Mouse (Mus musculus) heart, embryonic 13.5 days (tissue): ENCODE data around the gene Fmo2. TPM values are rescaled to one million over a fixed set of nuclear protein-coding genes. Genes with fewer than 3 reads are reported as not detected.

Source experiments
- ATAC-seq: fragments of 200-750 bp; cut with Nextera tagmentation; 2 replicates; pipeline ENCODE4 v1.8.0; 2017; ENCODE audit warnings: moderate TSS enrichment; ENCODE audit not compliant: insufficient number of reproducible peaks, low FRiP score, low TSS enrichment; ENCODE audit errors: extremely low read depth
- H3K27ac ChIP-seq: fragments of 300-500 bp; sonication (generic); replicated peaks from 2 replicates; pipeline ENCODE4 v1.5.1; 2015; ENCODE audit warnings: moderate library complexity, mild to moderate bottlenecking, inconsistent platforms
- H3K27me3 ChIP-seq: fragments of 300-500 bp; sonication (generic); replicated peaks from 2 replicates; pipeline ENCODE4 v1.6.1; 2015; ENCODE audit warnings: mild to moderate bottlenecking, inconsistent platforms
- H3K36me3 ChIP-seq: fragments of 300-500 bp; sonication (generic); 2 replicates; pipeline ENCODE4 v1.6.1; 2015; ENCODE audit warnings: mild to moderate bottlenecking, inconsistent platforms
- H3K4me1 ChIP-seq: fragments of 300-500 bp; sonication (generic); 2 replicates; pipeline ENCODE4 v1.6.1; 2015; ENCODE audit warnings: inconsistent platforms
- H3K4me2 ChIP-seq: fragments of 300-500 bp; sonication (generic); 2 replicates; pipeline ENCODE4 v1.6.1; 2015; ENCODE audit warnings: inconsistent platforms, mild to moderate bottlenecking, moderate library complexity
- H3K4me3 ChIP-seq: fragments of 300-500 bp; sonication (generic); 2 replicates; pipeline ENCODE4 v1.5.1; 2015; ENCODE audit warnings: moderate library complexity, mild to moderate bottlenecking, inconsistent platforms
- H3K9ac ChIP-seq: fragments of 300-500 bp; sonication (generic); 2 replicates; pipeline ENCODE4 v1.6.1; 2015; ENCODE audit warnings: inconsistent platforms, mild to moderate bottlenecking, moderate library complexity
- H3K9me3 ChIP-seq: fragments of 300-500 bp; sonication (generic); 2 replicates; pipeline ENCODE4 v1.6.1; 2016; ENCODE audit warnings: inconsistent platforms
- WGBS: fragments of 180-500 bp; shearing (Covaris S2); methylation state at CpG from one replicate; pipeline ENCODE4 v1.1.7; 2015; ENCODE audit warnings: mixed read lengths; 5-methylcytosine and 5-hydroxymethylcytosine counted together
- polyA plus RNA-seq: library from polyadenylated mRNA; unstranded; fragments of >200 nt; fragmentation: Nextera tagmentation; extraction: Ambion mirVana; gene quantifications from 2 replicates; pipeline ENCODE4 v1.2.1, GENCODE M21; 2015

Gene Fmo2
- polyA plus RNA-seq, 1 experiment from 2014 or later = 3.6 TPM

DNA sequence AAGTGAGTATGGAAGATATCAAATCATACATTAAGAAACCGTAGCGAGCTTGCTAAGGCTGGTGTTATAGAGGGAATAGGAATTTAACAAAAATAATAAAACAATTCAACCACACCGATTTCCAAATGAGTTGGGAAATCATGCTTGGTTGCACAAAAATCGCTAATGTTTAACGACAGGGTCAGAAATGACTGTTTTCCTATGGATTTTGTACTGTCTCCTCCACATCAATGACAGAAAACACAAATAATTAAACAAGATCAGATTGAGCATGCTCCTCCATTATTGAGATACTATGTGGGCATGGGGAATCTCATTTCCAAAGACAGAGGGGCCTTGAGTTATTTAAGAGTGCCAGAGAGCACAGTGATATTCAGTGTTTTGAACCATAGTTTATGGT lies 34.2 kb downstream of the Fmo2 start:
- 90% methylated on average over 5 of the region's 5 CpGs for WGBS

DNA sequence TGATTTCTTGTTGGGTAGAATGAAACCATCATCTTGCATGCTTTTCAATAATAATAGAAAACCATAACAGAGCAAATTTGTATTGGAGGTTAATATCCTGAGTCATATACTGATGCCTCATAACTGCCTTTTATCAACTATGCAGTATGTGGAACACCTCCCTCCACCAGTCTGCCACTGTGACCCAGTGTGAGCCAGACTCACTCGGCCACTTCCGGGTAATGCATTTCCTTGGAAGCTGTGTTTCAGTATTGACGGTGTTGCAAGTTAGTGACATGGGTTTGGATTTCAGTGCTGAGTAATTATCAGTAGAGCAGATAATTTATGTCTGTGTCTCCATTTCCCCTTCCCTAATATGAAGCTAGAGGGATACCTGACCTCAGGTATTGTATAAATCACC lies 34.9 kb downstream of the Fmo2 start:
- no peak overlapping the region for H3K27ac ChIP-seq
- no peaks in the 10 kb centered on the region for H3K27me3 ChIP-seq
- H3K9me3 ChIP-seq = no peaks in the 10 kb centered on the region
- no peak overlapping the region for H3K9ac ChIP-seq
- no peak overlapping the region for H3K4me3 ChIP-seq
- ATAC-seq = no peak
- H3K4me2 ChIP-seq = no peak overlapping the region
- H3K36me3 ChIP-seq = no peaks in the 10 kb centered on the region
- 0 out of 2 replicates have a peak, but pooled peaks cover 2% of the 10 kb centered on the region for H3K4me1 ChIP-seq
- WGBS = 76% methylated on average over 3 of the region's 3 CpGs

More for the DNA sequence above, 34.2 kb downstream of the Fmo2 start:
- H3K4me2 ChIP-seq = no peak overlapping the region
- H3K4me1 ChIP-seq = no peaks in the 10 kb centered on the region
- no peaks in the 10 kb centered on the region for H3K9me3 ChIP-seq
- H3K36me3 ChIP-seq = no peaks in the 10 kb centered on the region
- H3K4me3 ChIP-seq = no peak overlapping the region
- no peaks in the 10 kb centered on the region for H3K27me3 ChIP-seq
- H3K9ac ChIP-seq = no peak overlapping the region
- no peak overlapping the region for H3K27ac ChIP-seq
- ATAC-seq = no peak

DNA sequence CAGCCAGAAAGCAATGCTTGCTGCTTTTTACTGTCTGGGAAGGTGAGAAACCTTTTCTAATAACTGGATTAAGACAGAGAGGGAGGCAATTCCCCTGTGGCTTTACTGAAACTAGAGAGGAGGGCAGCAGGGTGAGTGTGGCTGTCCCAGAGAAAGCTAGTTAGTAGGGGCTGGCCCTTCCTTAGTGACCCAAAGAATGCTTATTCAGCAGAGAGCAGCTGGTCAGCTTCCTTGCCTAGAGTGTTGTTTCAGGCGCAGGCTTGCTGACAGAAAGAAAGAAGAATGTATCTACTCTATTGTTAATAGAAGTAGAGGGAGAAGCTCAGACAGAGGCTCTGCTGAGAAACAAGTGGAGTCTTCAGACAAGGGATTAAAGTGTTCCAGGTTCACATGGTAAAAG lies 36.2 kb downstream of the Fmo2 start:
- Histone ChIP-seq H3K36me3 (no peaks in the 10 kb centered on the region), H3K4me2 (no peak overlapping the region), H3K27ac (no peak overlapping the region), H3K9me3 (no peaks in the 10 kb centered on the region), H3K4me1 (0 out of 2 replicates have a peak, but pooled peaks cover 2% of the 10 kb centered on the region), H3K4me3 (no peak overlapping the region), H3K9ac (no peak overlapping the region), H3K27me3 (no peaks in the 10 kb centered on the region)
- ATAC-seq = no peak
- WGBS = 29% methylated on average over 1 of the region's 1 CpGs

DNA sequence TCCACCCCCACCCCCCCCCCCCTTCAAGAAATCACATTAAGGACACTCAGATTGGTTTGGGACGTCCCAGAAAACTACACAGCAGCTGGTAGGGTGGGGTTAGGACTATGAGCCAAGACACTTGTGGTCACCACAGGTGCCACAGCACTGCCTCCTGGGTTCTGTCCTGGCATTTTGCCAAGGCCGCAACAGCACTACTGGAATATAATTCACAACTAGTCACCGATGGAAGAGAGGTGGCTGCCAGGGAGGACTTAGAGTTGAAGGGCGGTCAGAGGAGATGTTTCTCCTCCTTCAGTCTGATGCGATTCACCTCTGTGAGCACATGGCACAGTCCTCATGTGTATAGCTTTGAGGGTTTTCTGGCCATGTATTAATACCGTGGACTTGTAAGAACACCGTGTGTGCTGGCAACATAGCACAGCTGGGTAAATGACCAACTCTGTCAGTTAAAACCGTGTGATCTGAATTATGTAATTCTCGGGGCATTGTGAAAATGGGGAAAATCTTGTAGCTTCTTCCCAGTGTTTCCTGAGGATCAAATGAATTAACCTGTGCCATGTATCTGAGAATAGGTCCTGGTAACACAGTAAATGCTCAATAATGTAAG lies 38.4 kb downstream of the Fmo2 start:
- no peak overlapping the region for H3K4me2 ChIP-seq
- no peaks in the 10 kb centered on the region for H3K9me3 ChIP-seq
- no peak for ATAC-seq
- H3K36me3 ChIP-seq = no peaks in the 10 kb centered on the region
- 76% methylated on average over 9 of the region's 9 CpGs for WGBS
- no peak overlapping the region for H3K9ac ChIP-seq
- H3K4me3 ChIP-seq = no peak overlapping the region
- H3K4me1 ChIP-seq = 0 out of 2 replicates have a peak, but pooled peaks cover 2% of the 10 kb centered on the region
- H3K27me3 ChIP-seq = no peaks in the 10 kb centered on the region
- no peak overlapping the region for H3K27ac ChIP-seq

DNA sequence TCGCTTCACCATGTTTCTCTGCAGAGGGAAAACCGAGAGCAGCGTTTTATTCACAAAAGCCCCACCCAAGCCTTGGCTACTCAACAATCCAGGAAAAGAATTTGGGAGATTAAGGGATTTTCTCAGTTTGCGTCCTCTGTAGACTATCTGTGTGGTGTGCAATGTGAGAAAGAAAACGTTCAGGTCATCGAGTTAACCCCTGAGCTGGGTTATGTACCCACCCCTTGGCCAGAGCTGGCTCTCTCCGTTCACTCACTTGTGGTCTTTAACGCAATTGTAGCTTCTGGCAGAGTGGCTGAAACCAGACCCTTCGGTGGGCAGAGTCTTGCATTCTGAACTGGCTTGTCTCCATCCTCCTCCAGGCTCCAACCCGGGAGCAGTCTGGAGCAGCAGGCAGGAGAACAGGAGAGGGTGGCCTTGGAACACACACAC lies 39.0 kb downstream of the Fmo2 start:
- Histone ChIP-seq H3K9me3 (no peaks in the 10 kb centered on the region), H3K9ac (no peak overlapping the region), H3K4me3 (no peak overlapping the region), H3K36me3 (no peaks in the 10 kb centered on the region), H3K4me1 (0 out of 2 replicates have a peak, but pooled peaks cover 2% of the 10 kb centered on the region), H3K27me3 (no peaks in the 10 kb centered on the region), H3K27ac (no peak overlapping the region), H3K4me2 (no peak overlapping the region)
- ATAC-seq = no peak
- WGBS = 61% methylated on average over 10 of the region's 10 CpGs

DNA sequence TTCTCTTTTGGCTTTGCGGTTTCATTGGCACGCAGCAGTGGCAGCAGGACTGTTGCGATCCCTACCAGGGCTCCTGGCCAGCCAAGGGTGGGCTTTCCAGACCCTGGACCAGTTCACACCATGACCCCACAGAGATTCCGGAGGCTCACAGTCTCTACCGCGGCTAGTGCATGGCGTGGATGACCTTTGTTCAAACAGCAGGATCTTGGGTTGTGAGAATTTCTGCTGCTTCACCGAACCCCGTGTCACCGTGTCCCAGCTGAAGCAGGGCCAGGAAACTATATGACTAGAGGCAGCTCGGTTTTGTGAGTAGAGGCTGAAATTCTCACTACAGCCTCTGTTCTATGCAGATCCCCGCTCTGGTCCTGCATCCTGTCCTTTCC lies 39.8 kb downstream of the Fmo2 start:
- peak overlapping the region; percentile 23; the same call in 1 of the 2 replicates for H3K4me3 ChIP-seq
- 71% methylated on average over 12 of the region's 12 CpGs for WGBS
- H3K27me3 ChIP-seq = no peaks in the 10 kb centered on the region
- no peak overlapping the region for H3K9ac ChIP-seq
- 0 out of 2 replicates have a peak overlapping the region, but pooled peaks have one; percentile 18 for H3K4me2 ChIP-seq
- 0 out of 2 replicates have a peak, but pooled peaks cover 2% of the 10 kb centered on the region for H3K4me1 ChIP-seq
- no peaks in the 10 kb centered on the region for H3K9me3 ChIP-seq
- no peak for ATAC-seq
- H3K27ac ChIP-seq = 0 out of 2 replicates have a peak overlapping the region, but pooled peaks have one; percentile 39
- H3K36me3 ChIP-seq = no peaks in the 10 kb centered on the region

DNA sequence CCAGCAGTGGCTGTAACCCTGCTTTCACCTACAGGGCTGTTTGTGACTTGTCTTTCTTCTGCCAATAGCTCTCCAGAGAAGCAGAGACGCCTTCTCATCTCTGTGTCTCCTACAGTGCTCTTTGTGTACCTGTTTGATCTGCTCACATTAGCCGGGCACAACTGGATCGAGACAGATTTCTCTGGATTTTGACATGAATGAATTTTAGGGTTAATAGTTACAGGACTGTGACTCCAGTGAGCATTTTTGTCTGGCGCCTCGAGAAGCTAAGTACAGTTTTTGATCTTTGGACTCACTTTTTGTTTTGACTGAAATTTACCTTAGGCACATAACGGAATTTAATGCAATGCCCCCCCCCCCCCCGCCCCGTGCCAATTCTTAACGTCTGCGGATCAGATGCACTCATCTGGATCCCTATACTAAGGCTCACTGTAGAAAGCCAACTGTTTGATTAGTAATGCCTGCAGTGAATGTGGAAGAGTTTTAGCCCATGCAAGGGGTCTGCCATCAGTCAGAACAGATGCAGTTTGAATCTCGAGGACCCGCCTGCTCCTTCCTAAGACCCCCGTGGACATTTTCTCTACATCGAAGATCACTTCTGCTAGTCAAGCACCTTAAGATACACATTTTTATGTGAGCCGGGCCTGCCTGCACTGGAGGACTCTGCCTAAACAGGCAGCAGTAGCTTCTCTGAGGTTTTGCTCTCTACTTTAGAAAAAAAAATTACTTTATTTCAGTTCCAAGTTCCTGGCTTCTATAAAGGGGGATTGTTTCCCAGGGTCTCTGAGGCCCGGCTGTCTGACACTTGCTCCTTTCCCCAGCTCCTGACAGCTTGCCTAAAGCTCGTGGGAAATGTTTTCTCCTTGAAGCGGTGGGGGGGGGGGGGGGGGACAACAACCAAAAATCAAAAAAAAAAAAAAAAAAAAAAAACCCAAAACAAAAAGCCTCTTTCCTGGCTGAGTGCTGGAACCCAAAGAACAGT lies 40.5 kb downstream of the Fmo2 start:
- Histone ChIP-seq H3K4me3 (peak overlapping the region; percentile 23; the same call in 1 of the 2 replicates), H3K4me2 (no peak overlapping the region), H3K36me3 (no peaks in the 10 kb centered on the region), H3K9ac (no peak overlapping the region), H3K27me3 (no peaks in the 10 kb centered on the region), H3K27ac (no peak overlapping the region), H3K9me3 (no peaks in the 10 kb centered on the region), H3K4me1 (0 out of 2 replicates have a peak, but pooled peaks cover 2% of the 10 kb centered on the region)
- WGBS = 67% methylated on average over 17 of the region's 18 CpGs
- no peak for ATAC-seq

DNA sequence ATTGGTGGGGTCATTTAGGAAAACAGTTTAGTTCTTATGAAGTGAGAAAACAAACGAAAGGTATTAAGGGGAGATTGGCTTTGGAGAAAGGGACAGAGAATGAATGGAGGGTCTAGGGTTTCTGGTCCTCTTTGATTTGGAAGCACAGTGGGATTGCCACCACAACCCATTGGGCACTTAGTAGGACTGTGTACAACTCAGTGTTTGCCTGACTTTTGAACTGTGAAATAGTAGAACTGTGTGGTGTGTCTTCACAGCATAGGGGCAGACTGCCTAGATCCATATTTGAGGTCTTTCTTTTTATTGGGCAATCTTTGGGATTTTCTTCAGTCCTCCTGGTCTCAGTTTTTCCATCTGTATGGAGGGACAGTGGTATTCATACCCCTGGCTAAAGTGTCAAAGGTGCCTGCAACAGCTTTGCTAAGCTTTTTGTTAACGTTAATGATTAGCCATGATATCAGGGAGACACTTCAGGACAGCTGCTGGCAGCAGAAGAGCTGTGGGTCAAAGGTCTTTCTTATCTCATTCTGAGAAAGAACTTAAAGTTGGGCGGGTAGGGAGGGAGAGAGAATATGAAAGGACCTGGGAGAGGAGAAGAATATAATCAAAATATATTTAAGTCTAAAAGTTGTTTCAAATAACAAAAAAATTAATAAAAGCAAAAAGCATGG lies 44.6 kb downstream of the Fmo2 start:
- no peak overlapping the region for H3K4me3 ChIP-seq
- H3K4me2 ChIP-seq = no peak overlapping the region
- H3K4me1 ChIP-seq = 0 out of 2 replicates have a peak, but pooled peaks cover 2% of the 10 kb centered on the region
- WGBS = 31% methylated on average over 3 of the region's 3 CpGs
- no peaks in the 10 kb centered on the region for H3K27me3 ChIP-seq
- no peaks in the 10 kb centered on the region for H3K36me3 ChIP-seq
- H3K27ac ChIP-seq = no peak overlapping the region
- H3K9ac ChIP-seq = no peak overlapping the region
- H3K9me3 ChIP-seq = no peaks in the 10 kb centered on the region
- ATAC-seq = no peak

DNA sequence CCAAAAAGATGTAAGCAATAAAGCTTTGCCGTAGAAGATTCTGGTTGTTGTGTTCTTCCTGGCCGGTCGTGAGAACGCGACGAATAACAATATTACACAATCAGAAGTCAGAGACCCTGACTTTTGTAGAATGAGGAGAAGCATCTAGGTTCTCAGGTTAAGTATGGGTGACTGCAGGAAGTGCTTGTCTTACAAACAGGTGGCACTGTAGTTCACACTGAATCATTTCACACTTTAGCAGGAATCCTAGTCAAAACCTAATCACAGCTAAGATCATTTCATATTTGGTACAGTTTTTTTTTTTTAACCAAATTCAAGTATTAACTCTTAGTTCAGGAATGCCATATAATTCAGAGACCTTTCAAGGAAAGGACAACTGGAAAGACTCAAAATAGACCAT lies 51.0 kb downstream of the Fmo2 start:
- no peaks in the 10 kb centered on the region for H3K9me3 ChIP-seq
- no peak overlapping the region for H3K4me3 ChIP-seq
- H3K27me3 ChIP-seq = no peaks in the 10 kb centered on the region
- no peaks in the 10 kb centered on the region for H3K36me3 ChIP-seq
- H3K27ac ChIP-seq = no peak overlapping the region
- no peak overlapping the region for H3K9ac ChIP-seq
- no peak overlapping the region for H3K4me2 ChIP-seq
- 93% methylated on average over 6 of the region's 6 CpGs for WGBS
- no peaks in the 10 kb centered on the region for H3K4me1 ChIP-seq
- no peak for ATAC-seq

DNA sequence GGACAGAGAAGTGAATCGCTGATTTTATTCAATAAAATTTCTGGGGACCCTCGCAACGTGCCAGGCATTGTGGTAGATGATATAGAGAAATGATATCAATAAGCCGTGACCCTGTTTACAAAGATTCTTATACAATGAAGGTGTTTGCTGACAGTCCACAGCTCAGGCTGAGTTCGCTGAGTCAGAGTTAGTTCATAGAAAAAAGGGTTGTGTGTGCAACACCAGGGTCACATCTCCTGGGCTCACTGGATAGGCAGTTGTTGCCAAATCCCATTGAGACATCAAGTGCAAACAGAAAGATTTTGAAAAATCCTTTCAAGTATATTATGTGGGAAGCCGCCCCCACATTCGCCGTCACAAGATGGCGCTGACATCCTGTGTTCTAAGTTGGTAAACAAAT lies 58.3 kb downstream of the Fmo2 start:
- ATAC-seq = no peak
- Histone ChIP-seq H3K4me2 (no peak overlapping the region), H3K9ac (no peak overlapping the region), H3K4me3 (no peak overlapping the region), H3K27me3 (no peaks in the 10 kb centered on the region), H3K27ac (no peak overlapping the region), H3K36me3 (no peaks in the 10 kb centered on the region), H3K9me3 (peaks cover 3% of the 10 kb centered on the region), H3K4me1 (no peaks in the 10 kb centered on the region)
- 83% methylated on average over 9 of the region's 9 CpGs for WGBS

DNA sequence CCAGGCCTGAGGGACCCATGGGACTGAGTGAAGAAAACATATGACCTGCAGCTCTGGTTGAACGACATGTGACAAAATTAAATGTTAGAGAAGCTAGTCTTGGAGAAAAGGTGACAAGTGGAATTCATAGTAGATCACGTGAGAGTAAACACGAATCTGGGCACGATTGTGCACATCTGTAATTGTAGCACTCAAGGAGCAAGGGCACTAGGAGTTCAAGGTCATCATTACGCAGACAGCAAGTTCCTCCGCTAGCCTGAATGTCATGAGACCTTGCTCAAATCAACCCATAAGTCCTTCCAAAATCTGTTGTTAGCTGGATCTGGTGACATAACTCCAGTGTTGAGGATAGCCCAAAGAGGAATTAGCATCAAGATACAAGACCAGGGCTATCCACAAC lies 59.5 kb downstream of the Fmo2 start:
- Histone ChIP-seq H3K4me2 (no peak overlapping the region), H3K27me3 (no peaks in the 10 kb centered on the region), H3K27ac (no peak overlapping the region), H3K4me3 (no peak overlapping the region), H3K4me1 (no peaks in the 10 kb centered on the region), H3K9me3 (peaks cover 3% of the 10 kb centered on the region), H3K9ac (no peak overlapping the region), H3K36me3 (no peaks in the 10 kb centered on the region)
- no peak for ATAC-seq
- WGBS = 80% methylated on average over 6 of the region's 6 CpGs
